Mouse (Mus musculus) monocyte, adult 5-6 weeks (primary cell): Measurements from ENCODE around the gene Pilra. TPM values are rescaled to one million over a fixed set of nuclear protein-coding genes. Genes with fewer than 3 reads are reported as not detected.
"Not testable (repeated sequence)": the region's sequence is repeated elsewhere in the genome, so short reads cannot be mapped to it uniquely, and the experiment has no call there.

Experiments
- ATAC-seq: fragments of 153-309, 156-312 bp; replicated peaks from 2 replicates; pipeline ENCODE4 v1.8.0; 2017; ENCODE audit warnings: mild to moderate bottlenecking; ENCODE audit not compliant: low TSS enrichment, insufficient number of reproducible peaks, severe bottlenecking, poor library complexity, low FRiP score
- total RNA-seq: library from RNA; stranded (forward); fragments of 200-1000, 200-491, 200-594 nt; gene quantifications from 3 replicates; pipeline ENCODE4 v1.2.3, GENCODE M21; 2017

Pilra gene
- 231 to 298 TPM (median 257 TPM) in 3 replicates for total RNA-seq

DNA sequence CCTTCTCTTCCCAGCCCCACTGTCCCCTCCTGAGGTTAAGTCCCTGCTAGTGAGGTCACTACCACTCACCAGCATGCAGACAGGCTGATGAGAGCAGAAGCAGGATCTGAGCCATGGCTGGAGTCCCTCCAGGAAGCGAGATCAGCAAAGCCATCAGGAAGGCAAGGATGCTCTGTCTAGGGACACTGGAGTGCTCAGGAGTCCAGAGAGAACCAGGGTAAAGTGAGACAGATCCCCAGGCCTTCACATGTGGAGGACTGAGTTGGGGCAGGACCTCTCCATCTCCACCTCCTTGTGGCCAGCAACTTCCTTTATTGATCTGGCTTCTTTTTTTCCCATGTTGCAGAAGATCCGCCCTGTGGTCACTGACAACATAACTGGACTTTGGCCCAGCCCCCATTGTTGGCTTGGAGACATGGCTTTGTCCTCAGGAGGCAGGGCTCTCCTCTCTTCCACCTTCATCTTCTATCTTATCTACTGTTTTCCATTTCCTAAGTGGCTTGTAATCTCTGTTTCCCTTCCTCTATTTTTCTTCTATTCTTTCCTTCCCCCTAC, at the start of gene Pilra:
Gene Pilra, minus strand, starts transcription at position 316 of the 555 bp plus-strand sequence.
- ATAC-seq: peak; percentile 88

DNA sequence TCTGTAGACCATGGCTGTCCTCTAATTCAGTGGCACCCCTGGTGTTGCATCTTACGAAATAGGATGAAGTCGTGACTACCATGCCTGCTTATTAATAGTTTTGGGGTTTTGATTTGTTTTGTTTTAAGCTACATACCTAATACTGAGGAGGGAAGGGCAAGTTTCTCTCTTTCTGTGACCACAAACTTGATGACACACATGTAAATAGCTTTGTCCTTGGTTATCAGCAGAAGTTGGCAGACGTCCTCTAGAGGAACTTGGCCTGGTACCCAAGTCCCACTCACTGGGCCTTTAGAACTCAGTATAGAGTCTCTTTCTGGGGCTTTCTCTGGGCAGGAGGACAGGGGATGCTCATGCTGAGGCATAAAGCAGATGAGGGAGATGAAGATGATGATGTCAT, 47.3 kb upstream of the Pilra start:
- peak; percentile 70 for ATAC-seq

DNA sequence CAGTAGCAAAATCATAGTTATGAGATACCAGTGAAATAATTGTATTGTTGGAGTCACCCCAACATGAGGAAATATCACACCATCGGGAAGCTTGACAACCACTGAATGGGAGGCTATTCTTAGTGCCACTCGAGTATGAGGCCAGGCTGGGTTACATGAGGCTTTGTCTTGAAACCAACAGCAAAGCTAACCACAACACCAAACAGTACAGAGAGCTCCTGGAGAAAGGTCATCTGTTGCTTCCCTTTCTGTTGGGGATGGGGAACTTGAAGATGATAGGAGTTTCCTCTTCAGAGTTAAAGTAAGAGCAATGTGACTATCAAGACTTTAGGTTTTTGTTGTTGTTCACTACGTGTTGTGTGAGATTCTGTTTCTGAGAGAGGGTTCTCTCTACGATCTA, 46.8 kb upstream of the Pilra start:
- ATAC-seq: peak; percentile 94

DNA sequence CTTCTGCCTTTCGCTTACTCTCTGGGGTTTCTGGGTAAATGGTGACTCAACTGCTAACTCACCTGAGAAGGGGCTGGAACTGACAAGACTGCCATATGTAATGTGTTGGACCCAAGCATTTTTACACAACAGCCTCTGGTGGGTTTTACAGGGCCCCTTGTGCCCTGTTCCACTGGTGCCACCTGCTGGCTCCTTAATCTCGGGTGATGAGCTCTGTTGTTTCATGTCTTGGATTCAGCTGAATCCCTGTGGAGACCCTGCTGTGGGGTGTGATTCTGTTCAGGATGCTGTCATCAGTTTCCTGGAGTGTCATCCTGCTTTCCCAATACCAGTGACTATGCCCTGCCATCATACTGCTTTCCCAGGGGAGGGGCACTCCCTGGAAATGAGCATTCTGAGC, 41.8 kb upstream of the Pilra start:
- ATAC-seq: 0 out of 2 replicates have a peak, but pooled peaks have one; percentile 32

DNA sequence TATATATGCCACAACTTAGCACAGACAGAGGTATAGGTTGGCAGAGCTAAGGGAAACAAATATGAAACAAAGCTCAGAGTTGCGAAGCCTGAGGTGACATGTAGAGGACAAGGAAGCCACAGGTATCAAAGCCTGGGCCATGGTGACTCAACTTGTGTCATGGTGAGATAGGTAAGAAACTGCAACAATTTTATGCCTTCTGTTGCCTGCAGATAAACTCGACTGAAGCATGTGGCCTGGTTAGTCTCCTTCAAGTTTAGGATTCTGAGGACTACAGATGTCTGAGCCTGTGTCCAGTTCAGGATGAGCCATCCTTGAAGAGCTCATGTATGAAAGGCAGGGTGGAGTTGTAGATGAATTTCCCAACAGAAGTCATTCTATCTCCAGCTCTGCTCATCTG, 39.0 kb upstream of the Pilra start:
- no peak for ATAC-seq

DNA sequence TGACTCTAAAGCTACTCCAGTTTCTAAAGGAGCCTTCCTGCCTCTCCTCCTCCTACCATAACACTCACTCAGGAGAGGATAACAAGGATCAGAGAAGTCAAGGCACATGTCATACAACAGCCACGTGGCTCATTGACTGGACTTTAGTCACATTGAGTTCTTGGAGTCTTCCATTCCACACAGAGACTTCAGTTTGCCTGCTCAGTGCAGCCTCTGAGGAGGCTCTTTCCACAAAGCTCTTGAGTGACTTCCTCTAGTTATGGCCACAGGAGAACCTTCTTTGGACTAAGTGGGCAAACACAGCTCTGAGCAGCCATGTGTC, 36.3 kb upstream of the Pilra start:
- not testable (repeated sequence) for ATAC-seq

DNA sequence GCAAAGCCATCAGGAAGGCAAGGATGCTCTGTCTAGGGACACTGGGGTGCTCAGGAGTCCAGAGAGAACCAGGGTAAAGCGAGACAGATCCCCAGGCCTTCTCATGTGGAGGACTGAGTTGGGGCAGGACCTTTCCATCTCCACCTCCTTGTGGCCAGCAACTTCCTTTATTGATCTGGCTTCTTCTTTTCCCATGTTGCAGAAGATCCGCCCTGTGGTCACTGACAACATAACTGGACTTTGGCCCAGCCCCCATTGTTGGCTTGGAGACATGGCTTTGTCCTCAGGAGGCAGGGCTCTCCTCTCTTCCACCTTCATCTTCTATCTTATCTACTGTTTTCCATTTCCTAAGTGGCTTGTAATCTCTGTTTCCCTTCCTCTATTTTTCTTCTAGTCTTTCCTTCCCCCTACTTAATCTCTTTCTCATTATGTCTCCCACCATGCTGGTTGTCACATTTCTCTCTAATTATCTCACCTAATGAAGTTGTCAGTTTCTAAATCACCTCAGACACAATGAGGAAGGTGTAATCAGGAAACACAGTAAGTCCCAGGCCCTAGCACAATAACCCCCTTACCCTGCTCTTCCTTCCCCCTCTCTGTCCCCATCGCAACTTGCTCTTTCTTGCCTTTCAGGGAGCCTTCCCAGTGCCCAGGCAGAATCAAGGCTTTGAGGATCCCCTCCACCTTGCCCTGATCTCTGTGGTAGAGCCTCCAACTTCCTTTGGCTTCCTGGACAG, 35.7 kb upstream of the Pilra start, which contains the start of gene Pilrb2:
Gene Pilrb2, minus strand, starts transcription at position 172 of the 737 bp plus-strand sequence.
- ATAC-seq: peak; percentile 91

DNA sequence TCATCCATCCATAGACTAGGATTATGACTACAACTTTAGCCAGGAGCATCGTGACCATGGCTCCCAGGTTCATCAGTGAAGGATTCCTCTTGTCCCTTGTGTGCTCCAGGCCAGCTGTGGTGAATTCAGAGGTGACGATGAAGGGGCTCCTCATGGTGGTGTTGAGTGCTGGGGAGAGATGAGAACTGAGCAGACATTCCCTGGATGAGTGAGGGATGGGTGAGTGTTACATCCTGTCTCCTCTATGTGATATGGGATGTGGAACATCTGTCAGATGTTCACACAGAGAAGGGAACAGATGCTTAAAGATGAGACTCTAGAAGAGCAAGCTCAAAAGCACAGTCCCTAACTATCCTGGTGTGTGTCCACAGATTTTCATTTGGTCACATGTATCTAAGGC, 32.5 kb upstream of the Pilra start:
- ATAC-seq: not testable (repeated sequence)

DNA sequence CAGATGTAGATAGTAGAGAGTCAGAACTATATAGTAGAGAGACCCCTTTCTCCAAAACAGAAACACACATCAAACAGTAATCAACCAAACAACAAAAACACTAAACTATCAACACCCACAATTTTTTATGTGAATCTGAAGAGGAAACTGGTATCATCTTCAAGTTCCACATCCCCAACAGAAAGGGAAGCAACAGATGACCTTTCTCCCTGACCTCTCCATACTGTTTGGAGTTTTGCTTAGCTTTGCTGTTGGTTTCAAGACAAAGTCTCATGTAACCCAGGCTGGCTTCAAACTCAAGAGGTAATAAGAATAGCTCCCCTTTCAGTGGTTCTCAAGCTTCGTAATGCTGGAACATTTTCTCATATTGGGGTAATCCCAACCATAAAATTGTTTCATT, 27.9 kb upstream of the Pilra start:
- peak; percentile 76 for ATAC-seq

DNA sequence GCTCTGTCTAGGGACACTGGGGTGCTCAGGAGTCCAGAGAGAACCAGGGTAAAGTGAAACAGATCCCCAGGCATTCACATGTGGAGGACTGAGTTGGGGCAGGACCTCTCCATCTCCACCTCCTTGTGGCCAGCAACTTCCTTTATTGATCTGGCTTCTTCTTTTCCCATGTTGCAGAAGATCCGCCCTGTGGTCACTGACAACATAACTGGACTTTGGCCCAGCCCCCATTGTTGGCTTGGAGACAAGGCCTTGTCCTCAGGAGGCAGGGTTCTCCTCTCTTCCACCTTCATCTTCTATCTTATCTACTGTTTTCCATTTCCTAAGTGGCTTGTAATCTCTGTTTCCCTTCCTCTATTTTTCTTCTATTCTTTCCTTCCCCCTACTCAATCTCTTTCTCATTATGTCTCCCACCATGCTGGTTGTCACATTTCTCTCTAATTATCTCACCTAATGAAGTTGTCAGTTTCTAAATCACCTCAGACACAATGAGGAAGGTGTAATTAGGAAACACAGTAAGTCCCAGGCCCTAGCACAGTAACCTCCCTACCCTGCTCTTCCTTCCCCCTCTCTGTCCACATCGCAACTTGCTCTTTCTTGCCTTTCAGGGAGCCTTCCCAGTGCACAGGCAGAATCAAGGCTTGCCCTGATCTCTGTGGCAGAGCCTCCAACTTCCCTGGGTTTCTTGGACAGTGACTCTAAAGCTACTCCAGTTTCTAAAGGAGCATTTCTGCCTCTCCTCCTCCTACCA, 22.1 kb upstream of the Pilra start, which contains the start of gene Pilrb1:
Gene Pilrb1, minus strand, starts transcription at position 147 of the 751 bp plus-strand sequence.
- peak; percentile 89 for ATAC-seq

DNA sequence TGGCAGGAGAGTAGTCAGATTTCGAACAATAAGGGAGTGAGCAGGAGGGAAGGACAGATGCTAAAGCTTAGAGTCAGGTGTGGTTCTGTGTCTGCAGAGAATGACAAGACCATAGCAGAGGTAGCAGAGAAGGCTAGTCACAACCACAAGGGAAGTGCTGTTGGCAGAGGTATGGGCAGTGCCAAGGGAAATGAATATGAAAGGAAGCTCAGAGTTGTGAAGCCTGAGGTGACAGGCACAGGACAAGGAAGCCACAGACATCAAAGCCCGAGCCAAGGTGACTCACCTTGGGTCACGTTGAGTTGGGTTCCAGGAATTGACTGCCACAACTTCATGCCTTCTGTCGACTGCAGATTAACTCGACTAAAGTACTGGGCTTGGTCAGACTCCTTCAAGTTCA, 20.8 kb upstream of the Pilra start:
- not testable (repeated sequence) for ATAC-seq

DNA sequence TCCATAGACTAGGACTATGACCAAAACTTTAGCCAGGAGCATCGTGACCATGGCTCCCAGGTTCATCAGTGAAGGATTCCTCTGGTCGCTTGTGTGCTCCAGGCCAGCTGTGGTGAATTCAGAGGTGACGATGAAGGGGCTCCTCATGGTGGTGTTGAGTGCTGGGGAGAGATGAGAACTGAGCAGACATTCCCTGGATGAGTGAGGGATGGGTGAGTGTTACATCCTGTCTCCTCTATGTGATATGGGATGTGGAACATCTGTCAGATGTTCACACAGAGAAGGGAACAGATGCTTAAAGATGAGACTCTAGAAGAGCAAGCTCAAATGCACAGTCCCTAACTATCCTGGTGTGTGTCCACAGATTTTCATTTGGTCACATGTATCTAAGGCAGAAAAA, 18.8 kb upstream of the Pilra start:
- ATAC-seq: not testable (repeated sequence)

DNA sequence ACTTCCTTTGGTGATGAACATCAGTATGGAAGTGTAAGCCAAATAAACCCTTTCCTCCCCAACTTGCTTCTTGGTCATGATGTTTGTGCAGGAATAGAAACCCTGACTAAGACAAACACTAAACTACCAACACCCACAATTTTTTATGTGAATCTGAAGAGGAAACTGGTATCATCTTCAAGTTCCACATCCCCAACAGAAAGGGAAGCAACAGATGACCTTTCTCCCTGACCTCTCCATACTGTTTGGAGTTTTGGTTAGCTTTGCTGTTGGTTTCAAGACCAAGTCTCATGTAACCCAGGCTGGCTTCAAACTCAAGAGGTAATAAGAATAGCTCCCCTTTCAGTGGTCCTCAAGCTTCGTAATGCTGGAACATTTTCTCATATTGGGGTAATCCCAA, 14.2 kb upstream of the Pilra start:
- ATAC-seq: peak; percentile 82

DNA sequence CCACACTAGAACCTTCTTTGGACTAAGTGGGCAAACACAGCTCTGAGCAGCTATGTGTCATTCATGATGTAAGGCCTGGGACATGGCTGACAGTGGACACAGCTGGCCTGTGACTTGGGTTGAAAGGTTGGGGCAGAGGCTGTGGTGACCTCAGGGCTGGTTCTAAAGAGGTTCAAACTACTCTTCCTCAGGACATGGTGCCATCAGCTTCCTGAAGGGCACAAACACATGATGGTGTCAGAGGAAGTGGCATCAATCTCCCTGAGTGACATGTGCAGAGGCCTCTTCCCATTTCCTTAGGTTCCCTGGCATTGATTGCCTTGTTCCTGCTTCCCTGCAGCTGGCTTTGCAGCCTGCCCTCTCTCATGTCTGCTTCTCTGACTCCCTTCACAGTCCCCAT, 1.0 kb upstream of the Pilra start:
- ATAC-seq: peak; percentile 57

DNA sequence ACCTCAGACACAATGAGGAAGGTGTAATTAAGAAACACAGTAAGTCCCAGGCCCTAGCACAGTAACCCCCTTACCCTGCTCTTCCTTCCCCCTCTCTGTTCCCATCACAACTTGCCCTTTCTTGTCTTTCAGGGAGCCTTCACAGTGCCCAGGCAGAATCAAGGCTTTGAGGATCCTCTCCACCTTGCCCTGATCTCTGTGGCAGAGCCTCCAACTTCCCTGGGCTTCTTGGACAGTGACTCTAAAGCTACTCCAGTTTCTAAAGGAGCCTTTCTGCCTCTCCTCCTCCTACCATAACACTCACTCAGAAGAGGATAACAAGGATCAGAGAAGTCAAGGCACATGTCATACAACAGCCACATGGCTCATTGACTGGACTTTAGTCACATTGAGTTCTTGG, 530 bp upstream of the Pilra start:
- ATAC-seq: no peak

DNA sequence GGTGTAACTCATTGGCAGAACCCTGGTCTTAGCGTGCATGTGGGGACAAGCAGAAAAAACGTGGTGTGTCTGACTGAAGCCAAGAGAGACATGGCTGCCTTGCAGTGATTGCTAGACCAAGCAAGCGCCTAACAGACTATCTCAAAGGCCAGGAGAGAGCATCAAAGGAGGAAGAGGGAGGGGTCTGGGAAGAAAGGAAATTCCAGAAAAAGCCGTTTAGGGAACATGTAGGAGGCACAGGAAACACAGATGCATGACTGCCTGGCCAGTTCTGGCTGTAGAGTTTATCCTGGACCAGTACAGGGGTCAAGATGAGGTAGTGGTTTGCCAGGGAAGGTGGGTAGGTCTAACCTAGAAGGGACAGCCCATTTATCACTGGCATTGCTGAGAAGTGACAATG, 2.6 kb downstream of the Pilra start:
- ATAC-seq: no peak

DNA sequence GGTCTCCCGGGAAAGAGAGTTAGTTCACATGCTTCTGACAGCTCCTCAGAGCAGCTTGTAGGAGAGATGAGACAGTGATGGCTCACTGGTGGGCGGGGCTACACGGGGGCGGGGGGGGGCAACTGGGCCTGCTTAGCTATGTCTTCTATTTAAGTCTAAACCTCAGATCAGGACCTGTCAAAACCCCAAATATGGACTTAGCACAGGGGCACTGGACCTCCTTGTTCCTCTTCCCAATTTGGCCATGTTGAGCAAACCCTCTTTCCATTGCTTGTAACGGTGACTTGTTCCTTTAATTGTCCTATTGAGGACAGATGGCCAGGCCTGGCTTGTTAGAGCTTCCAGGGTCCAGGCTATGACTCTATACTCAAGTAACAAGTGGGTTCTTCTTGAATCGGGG, 4.6 kb downstream of the Pilra start:
- ATAC-seq: no peak; the same call in 1 of the 2 replicates

DNA sequence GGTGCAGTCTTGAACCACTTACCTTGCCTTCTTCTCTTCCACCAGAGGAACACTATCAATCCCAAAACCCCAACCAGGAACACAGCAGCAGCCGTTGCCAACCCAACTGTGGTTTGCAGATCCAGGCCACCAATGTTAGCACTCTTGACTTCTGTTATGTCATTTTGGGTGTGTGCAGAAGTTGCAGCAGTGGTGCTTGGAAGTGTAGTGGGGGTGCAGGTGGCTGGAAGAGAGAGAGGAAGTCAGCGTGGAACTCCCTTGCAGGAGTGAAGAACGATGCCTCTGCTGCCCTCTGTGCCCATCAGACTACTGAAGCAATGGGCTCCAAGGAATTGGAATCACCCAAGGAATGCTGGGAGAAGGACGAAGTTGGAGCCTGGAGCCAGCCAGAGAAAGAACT, 5.0 kb downstream of the Pilra start:
- peak; percentile 50 for ATAC-seq

DNA sequence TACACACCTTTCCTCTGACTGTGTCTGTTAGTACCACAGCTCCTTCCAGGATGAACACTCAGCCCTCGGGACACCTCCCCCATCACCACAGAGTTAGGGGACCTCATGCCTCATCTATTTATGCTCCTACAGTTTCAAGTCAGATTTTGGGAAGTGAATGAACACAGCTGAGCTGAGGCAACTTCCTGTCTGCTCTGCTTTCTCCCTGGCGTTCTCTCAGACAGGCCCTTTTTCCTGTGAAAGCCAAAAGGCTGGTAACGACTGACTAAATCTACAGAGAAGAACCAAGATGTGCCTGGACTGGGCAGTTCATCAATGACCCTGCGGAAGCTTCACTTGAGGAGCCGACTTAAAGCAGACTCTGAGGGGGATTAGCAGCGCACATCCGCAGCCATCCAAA, 5.8 kb downstream of the Pilra start:
- 0 out of 2 replicates have a peak, but pooled peaks have one; percentile 11 for ATAC-seq

DNA sequence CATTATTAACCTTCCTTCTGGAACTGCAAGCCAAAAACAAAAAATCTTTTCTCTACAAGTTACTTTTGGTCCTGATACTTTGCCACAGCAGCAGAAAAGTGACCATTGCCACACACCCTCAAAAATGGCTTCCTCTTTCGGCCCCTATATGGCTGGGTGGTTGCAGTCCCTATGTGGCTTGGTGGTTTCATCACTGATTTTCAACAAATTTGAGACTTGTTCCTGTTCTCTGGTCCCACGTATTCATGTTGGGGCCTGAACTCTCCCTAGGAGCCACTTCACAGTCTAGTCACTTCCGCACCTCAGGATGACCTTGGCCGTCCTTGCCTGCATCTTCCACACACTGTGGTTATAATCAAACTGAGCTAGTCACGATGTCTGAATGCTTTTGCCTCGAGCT, 7.4 kb downstream of the Pilra start:
- peak; percentile 82 for ATAC-seq
